Mouse (Mus musculus) E14TG2a.4 (cell line): Measurements from ENCODE around the gene Diaph3.

Experiments
- H3K27me3 ChIP-seq: 2 replicates; pipeline ENCODE4 v1.6.1; 2014; ENCODE audit warnings: low read length, control low read depth; ENCODE audit not compliant: insufficient read depth
- H3K36me3 ChIP-seq: 2 replicates; pipeline ENCODE4 v1.6.1; 2014; ENCODE audit warnings: low read length, control low read depth; ENCODE audit not compliant: insufficient read depth
- H3K4me1 ChIP-seq: replicated peaks from 2 replicates; pipeline ENCODE4 v1.6.1; 2014; ENCODE audit warnings: low read depth, low read length, control low read depth
- H3K4me3 ChIP-seq: replicated peaks from 2 replicates; pipeline ENCODE4 v1.5.1; 2014; ENCODE audit warnings: mild to moderate bottlenecking, low read length
- H3K9me3 ChIP-seq: 2 replicates; pipeline ENCODE4 v1.6.1; 2014; ENCODE audit warnings: low read length, control low read depth
- CTCF ChIP-seq: conservative IDR thresholded peaks from 2 replicates; pipeline ENCODE4 v1.5.1; 2014; ENCODE audit warnings: low read length
- NANOG ChIP-seq: IDR thresholded peaks from 2 replicates; pipeline ENCODE4 v1.6.1; 2014; ENCODE audit warnings: borderline replicate concordance, low read length, mixed read lengths
- POU5F1 ChIP-seq: IDR thresholded peaks from 2 replicates; pipeline ENCODE4 v1.6.1; 2014; ENCODE audit warnings: low read length, borderline replicate concordance

Diaph3 gene

DNA sequence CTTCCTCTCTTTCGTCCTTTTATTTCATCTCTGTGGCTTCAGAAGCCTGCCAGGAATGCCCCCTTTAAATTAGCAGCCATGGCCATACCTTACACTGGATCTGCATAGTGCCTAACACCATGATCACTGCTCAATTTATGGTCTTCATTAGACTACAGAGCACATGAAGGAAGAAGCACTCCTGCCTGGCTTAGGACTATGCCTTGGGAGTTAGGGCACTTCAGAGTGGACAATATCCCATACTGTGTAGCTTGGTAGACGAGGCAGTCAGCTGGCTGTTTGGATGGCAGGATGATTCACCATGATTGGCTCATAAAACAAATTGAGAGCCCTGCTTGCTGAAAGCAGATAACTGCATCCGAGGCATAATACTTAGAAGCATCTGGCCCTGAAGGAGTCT lies 204.6 kb downstream of the Diaph3 start:
- no peak for TF ChIP-seq POU5F1
- no peak for TF ChIP-seq CTCF
- TF ChIP-seq NANOG = no peak
- Histone ChIP-seq H3K4me1 (no peaks in the 10 kb centered on the region), H3K27me3 (no peaks in the 10 kb centered on the region), H3K9me3 (no peaks in the 10 kb centered on the region), H3K36me3 (no peaks in the 10 kb centered on the region), H3K4me3 (no peak overlapping the region)

DNA sequence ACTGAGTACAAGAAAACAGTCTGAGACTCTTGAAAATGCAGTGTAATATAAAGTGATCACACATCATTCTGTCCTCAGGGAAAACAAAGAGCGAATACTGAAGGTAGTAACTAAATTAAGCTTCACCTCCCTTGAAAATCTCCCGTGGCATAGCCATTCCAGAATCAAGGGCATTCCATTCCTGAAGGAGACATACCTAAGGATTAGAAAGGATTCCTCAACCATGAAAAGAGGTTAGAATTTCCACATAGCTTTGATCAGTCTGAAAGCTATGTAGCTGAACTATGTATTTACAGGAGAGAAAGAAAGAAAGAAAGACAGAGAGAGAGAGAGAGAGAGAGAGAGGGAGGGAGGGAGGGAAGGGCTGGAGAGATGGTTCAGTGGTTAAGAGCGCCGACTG lies 210.3 kb downstream of the Diaph3 start:
- no peak overlapping the region for H3K4me3 ChIP-seq
- no peak for TF ChIP-seq NANOG
- no peak for TF ChIP-seq CTCF
- no peak for TF ChIP-seq POU5F1

DNA sequence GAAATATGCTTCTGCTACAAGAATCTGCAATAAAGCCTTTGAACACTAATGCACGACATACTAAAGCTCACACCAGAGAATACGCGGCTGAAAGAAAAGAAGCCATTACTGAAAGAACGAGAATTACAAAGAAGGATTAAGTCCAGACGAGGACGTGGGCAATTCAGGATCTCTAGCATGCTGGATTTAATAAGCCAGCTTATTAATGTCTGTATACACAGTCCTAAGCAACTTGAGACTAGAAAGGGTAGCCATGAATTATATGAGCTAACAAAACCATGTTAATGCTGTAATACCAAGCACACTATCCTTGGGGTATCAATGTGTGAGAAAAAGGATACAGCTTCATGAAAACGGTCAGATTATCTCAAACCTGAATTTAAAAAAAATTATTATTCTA lies 214.2 kb downstream of the Diaph3 start:
- H3K36me3 ChIP-seq = no peaks in the 10 kb centered on the region
- no peak overlapping the region for H3K4me3 ChIP-seq

More for the DNA sequence above, 210.3 kb downstream of the Diaph3 start:
- Histone ChIP-seq H3K9me3 (no peaks in the 10 kb centered on the region), H3K27me3 (no peaks in the 10 kb centered on the region), H3K36me3 (no peaks in the 10 kb centered on the region), H3K4me1 (no peaks in the 10 kb centered on the region)

DNA sequence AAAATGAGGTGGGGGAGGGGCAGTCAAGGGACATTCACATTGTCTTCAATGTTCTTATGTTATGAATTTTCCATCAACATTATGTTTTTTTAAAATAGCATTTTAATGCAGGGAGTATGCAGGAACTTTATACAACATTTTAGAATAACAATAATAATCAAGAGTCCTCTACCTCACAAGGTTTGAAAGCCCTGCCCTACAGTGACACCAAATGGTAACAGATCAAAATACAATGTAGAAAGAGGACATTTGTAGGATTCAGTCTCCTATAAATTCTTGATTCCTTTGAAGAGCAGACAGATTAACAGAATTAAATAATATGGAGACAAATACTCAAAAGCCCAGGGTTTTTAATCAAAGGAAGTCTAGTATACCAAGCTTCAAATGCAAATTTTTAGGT lies 242.1 kb downstream of the Diaph3 start:
- no peak for TF ChIP-seq CTCF
- no peak for TF ChIP-seq POU5F1
- TF ChIP-seq NANOG = no peak

More for the DNA sequence above, 214.2 kb downstream of the Diaph3 start:
- H3K27me3 ChIP-seq = no peaks in the 10 kb centered on the region
- no peaks in the 10 kb centered on the region for H3K9me3 ChIP-seq
- no peaks in the 10 kb centered on the region for H3K4me1 ChIP-seq
- TF ChIP-seq CTCF = no peak
- no peak for TF ChIP-seq NANOG
- no peak for TF ChIP-seq POU5F1

DNA sequence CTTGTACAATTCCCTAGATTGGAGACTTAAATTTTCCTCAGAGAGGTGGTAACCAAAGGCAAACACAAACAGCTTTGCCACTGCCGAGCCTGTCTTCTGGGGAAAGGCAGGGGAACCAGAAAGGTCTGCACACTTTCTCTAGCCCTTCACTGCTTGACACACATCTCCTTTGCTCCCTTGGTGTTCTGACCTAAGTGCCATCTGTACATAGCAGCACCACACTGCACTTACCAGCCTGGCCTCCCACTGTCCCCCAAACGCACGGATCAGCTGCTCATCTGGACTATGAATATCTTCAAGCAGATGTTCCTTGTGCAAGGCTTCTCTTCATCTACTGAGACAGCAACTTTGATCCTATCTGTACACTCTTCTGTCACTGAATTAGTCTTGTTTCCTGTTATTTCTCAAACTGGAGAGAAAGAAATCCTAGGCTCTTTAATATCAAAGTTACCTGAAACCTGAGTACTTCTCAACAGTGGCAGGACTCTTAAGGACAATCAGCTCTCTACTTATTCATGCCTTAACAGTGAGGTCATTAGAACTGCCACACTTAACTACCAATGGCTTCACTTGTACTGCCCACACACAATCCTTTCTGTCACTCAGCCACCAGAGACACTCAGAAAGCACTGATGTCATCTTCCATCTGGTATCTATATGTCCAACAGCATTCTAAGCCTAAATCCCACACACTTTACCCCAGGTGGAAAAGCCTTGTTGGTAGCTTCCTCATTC lies 251.8 kb downstream of the Diaph3 start:
- no peak for TF ChIP-seq CTCF
- TF ChIP-seq NANOG = no peak
- no peak for TF ChIP-seq POU5F1
- Histone ChIP-seq H3K27me3 (no peaks in the 10 kb centered on the region), H3K36me3 (peaks cover 8% of the 10 kb centered on the region; the same call in 1 of the 2 replicates), H3K4me1 (no peaks in the 10 kb centered on the region), H3K4me3 (no peak overlapping the region), H3K9me3 (peaks cover 30% of the 10 kb centered on the region)

More for the DNA sequence above, 242.1 kb downstream of the Diaph3 start:
- Histone ChIP-seq H3K4me3 (no peak overlapping the region), H3K36me3 (0 out of 2 replicates have a peak, but pooled peaks cover 3% of the 10 kb centered on the region), H3K4me1 (no peaks in the 10 kb centered on the region), H3K9me3 (peaks cover 9% of the 10 kb centered on the region), H3K27me3 (no peaks in the 10 kb centered on the region)

DNA sequence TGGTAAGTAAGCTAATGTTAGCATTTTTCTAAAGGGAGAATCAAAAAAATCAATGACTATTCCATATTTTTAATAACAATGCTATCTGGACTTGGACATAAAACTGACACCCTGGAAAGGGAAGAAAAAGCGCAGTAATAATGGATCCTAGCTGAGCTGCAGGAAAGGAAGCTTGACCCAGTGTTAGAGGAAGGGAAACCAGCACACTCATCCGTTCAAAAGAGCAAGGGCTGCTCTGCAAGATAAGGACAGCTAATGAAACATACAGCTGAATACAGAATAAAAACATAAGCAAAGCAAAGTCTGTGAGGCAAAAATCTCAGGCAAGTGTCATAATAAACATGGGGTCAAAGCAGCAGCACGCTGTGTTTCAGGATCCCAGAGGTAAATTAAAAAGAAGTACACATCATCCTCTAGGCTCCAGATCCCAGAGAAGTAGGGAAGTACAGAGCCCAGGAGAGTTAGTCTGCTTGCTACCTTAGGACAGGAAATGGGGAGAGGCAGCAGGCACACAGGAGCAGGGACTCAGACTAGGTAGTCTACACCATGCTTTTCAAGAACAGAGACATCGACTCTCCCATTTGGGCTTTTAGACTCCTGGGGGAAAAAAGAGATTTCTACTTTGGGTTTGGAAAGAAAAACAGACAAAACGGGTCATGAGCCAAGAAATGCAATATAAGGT lies 255.5 kb downstream of the Diaph3 start:
- Histone ChIP-seq H3K36me3 (no peaks in the 10 kb centered on the region), H3K4me3 (no peak overlapping the region), H3K4me1 (no peaks in the 10 kb centered on the region), H3K9me3 (no peaks in the 10 kb centered on the region), H3K27me3 (no peaks in the 10 kb centered on the region)
- TF ChIP-seq POU5F1 (no peak), NANOG (no peak), CTCF (no peak)

DNA sequence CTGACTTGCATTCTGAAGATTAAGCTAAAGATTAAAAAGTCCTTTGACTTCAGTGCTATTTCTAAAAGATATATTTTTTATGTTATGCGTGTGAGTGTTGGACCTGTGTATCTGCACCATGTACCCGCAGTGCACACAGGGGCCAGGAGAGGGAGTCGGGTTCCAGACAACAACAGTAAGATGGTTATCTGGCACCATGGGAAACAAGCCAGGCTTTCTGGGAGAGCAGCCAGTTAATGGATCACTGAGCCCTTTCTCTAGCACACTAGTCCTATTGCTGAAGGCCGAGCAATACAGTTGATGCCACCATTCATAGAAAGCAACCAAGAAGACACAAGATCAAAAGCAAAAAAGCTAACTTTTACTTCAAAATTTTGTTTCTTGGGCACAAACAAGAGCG lies 271.5 kb downstream of the Diaph3 start:
- Histone ChIP-seq H3K4me3 (no peak overlapping the region), H3K27me3 (no peaks in the 10 kb centered on the region), H3K4me1 (no peaks in the 10 kb centered on the region), H3K36me3 (0 out of 2 replicates have a peak, but pooled peaks cover 5% of the 10 kb centered on the region), H3K9me3 (no peaks in the 10 kb centered on the region)
- TF ChIP-seq POU5F1 = no peak
- no peak for TF ChIP-seq NANOG
- peak; percentile 59 for TF ChIP-seq CTCF

DNA sequence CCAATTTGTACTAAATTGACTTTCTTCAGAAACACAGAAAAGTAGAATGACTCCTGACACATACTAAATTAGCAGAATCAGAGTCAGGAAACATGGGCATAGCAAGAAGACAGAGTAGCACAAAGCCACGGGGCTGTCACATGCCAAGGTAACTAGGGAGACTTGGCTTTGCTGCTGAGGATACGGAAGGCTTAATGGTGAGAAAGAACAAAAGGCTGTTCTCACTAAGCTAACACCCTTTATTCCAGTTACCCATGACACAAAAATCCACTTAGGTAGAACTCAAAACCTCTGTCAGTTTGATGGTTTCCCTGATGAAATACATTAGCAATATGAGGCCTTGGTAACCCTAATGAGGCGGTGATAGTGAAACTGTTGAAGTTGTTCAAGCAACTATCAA lies 273.9 kb downstream of the Diaph3 start:
- TF ChIP-seq NANOG (no peak), POU5F1 (no peak), CTCF (no peak)
- Histone ChIP-seq H3K4me1 (no peaks in the 10 kb centered on the region), H3K36me3 (0 out of 2 replicates have a peak, but pooled peaks cover 5% of the 10 kb centered on the region), H3K27me3 (no peaks in the 10 kb centered on the region), H3K4me3 (no peak overlapping the region), H3K9me3 (no peaks in the 10 kb centered on the region)

DNA sequence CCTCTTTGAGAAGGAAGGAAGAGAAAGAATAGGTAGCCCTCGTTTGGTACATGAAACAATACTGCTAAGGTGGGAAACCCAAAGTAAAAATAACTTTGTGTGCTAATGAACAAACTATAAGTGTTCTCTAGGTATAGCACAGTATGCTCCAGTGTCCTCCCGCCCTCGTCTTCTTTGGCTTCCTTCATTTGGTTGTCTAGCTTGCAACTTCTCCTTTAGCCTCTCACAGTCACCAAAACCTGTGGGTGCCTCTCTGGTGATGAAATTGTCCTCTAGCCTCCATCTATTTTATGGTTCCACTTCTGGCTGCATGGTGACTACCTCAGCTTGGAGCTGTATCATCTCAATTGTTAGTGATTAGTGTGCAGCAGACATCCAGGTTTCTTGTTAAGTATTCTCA lies 277.0 kb downstream of the Diaph3 start:
- 0 out of 2 replicates have a peak, but pooled peaks cover 5% of the 10 kb centered on the region for H3K36me3 ChIP-seq
- H3K4me3 ChIP-seq = no peak overlapping the region
- H3K4me1 ChIP-seq = peaks cover 4% of the 10 kb centered on the region; the same call in 1 of the 2 replicates
- H3K9me3 ChIP-seq = no peaks in the 10 kb centered on the region
- H3K27me3 ChIP-seq = no peaks in the 10 kb centered on the region
- TF ChIP-seq CTCF = no peak
- TF ChIP-seq NANOG = no peak
- no peak for TF ChIP-seq POU5F1
